Mouse (Mus musculus): ENCODE data around the gene Camta2.

The Camta2 gene

GRCm38 (mm10) chr11:70648512-70648911, 39.4 kb downstream of the Camta2 start:
- no peak for DNase-seq (ENCODE audit: low spot score in 2 of 2)

- DNase-seq (ENCODE audit: low spot score in 2 of 2), result no peak
Measured at GRCm38 (mm10) chr11:70647716-70648420, 40.0 kb downstream of the Camta2 start.

GRCm38 (mm10) chr11:70646691-70647650, 40.9 kb downstream of the Camta2 start, which contains the start of the genes Rnf167 and Slc25a11:
Gene Rnf167, plus strand, starts transcription at chr11:70647235.
Gene Slc25a11, minus strand, starts transcription at chr11:70647479.
- DNase-seq (ENCODE audit: low spot score in 2 of 2), result peak; percentile 96

GRCm38 (mm10) chr11:70646259-70646555, 41.7 kb downstream of the Camta2 start:
- no peak for DNase-seq (ENCODE audit: low spot score in 2 of 2)

- DNase-seq (ENCODE audit: low spot score in 2 of 2), result no peak
Measured at GRCm38 (mm10) chr11:70645461-70646258, 42.2 kb downstream of the Camta2 start.

- DNase-seq (ENCODE audit: low spot score in 2 of 2), result no peak
Measured at GRCm38 (mm10) chr11:70644564-70645103, 43.3 kb downstream of the Camta2 start.

GRCm38 (mm10) chr11:70643051-70643450, 44.9 kb downstream of the Camta2 start:
- DNase-seq (ENCODE audit: low spot score in 2 of 2), result no peak

GRCm38 (mm10) chr11:70641241-70641640, 46.7 kb downstream of the Camta2 start:
- no peak for DNase-seq (ENCODE audit: low spot score in 2 of 2)

- DNase-seq (ENCODE audit: low spot score in 2 of 2), result no peak
Measured at GRCm38 (mm10) chr11:70639976-70640375, 47.9 kb downstream of the Camta2 start.

GRCm38 (mm10) chr11:70638714-70639278, 49.1 kb downstream of the Camta2 start, which contains the start of gene Gp1ba:
Gene Gp1ba, plus strand, starts transcription at chr11:70639122.
- no peak for DNase-seq (ENCODE audit: low spot score in 2 of 2)

GRCm38 (mm10) chr11:70638293-70638692, 49.6 kb downstream of the Camta2 start:
- DNase-seq (ENCODE audit: low spot score in 2 of 2), result no peak

GRCm38 (mm10) chr11:70637764-70638163, 50.1 kb downstream of the Camta2 start:
- no peak for DNase-seq (ENCODE audit: low spot score in 2 of 2)

GRCm38 (mm10) chr11:70635601-70636000, 52.3 kb downstream of the Camta2 start:
- no peak for DNase-seq (ENCODE audit: low spot score in 2 of 2)

GRCm38 (mm10) chr11:70630129-70630528, 57.8 kb downstream of the Camta2 start:
- DNase-seq (ENCODE audit: low spot score in 2 of 2), result no peak

GRCm38 (mm10) chr11:70629557-70629956, 58.3 kb downstream of the Camta2 start:
- no peak for DNase-seq (ENCODE audit: low spot score in 2 of 2)

GRCm38 (mm10) chr11:70628431-70628830, 59.5 kb downstream of the Camta2 start:
- DNase-seq (ENCODE audit: low spot score in 2 of 2), result no peak

- no peak for DNase-seq (ENCODE audit: low spot score in 2 of 2)
Measured at GRCm38 (mm10) chr11:70626877-70627276, 61.0 kb downstream of the Camta2 start.

- no peak for DNase-seq (ENCODE audit: low spot score in 2 of 2)
Measured at GRCm38 (mm10) chr11:70625473-70625872, 62.4 kb downstream of the Camta2 start.

- no peak for DNase-seq (ENCODE audit: low spot score in 2 of 2)
Measured at GRCm38 (mm10) chr11:70623053-70623742, 64.7 kb downstream of the Camta2 start.

GRCm38 (mm10) chr11:70621972-70622814, 65.7 kb downstream of the Camta2 start:
- DNase-seq (ENCODE audit: low spot score in 2 of 2), result no peak

All from urinary bladder, postnatal 4 days (tissue).